Mouse (Mus musculus): ENCODE results near the gene Cemip2. TPM values are rescaled to one million over a fixed set of nuclear protein-coding genes. Genes with fewer than 3 reads are reported as not detected.

The Cemip2 gene
- 10 to 100 TPM; 13.7 to 14.1 TPM for total RNA-seq (2021)

GRCm38 (mm10) chr19:21778147-21778917 is at the start of gene Cemip2:
TSS of gene Cemip2 (plus strand) at chr19:21778342.
- intact Hi-C loops (cut with DNase I): loop anchor here (5.0 kb wide), 1 partner anchor 44 kb away; no protein-coding TSS in a partner anchor
- peak; percentile 93 for DNase-seq (ENCODE audit: low spot score)

- DNase-seq (ENCODE audit: low spot score): no peak
- intact Hi-C loops (cut with DNase I): no loop called here
Observed at GRCm38 (mm10) chr19:21728342-21728741, 49.8 kb upstream of the Cemip2 start.

GRCm38 (mm10) chr19:21731887-21732286 is 46.3 kb upstream of the Cemip2 start:
- no peak for DNase-seq (ENCODE audit: low spot score)
- intact Hi-C loops (cut with DNase I): no loop called here

GRCm38 (mm10) chr19:21733176-21733575 is 45.0 kb upstream of the Cemip2 start:
- intact Hi-C loops (cut with DNase I): no loop called here
- DNase-seq (ENCODE audit: low spot score): no peak

GRCm38 (mm10) chr19:21734112-21734511 is 44.0 kb upstream of the Cemip2 start:
- intact Hi-C loops (cut with DNase I): no loop called here
- no peak for DNase-seq (ENCODE audit: low spot score)

GRCm38 (mm10) chr19:21737446-21737845 is 40.7 kb upstream of the Cemip2 start:
- intact Hi-C loops (cut with DNase I): loop anchor here (2.0 to 5.0 kb wide), 3 partner anchors 85 to 567 kb away; partner anchors contain the start of genes 1110059E24Rik and Abhd17b

GRCm38 (mm10) chr19:21737881-21738590 is 40.1 kb upstream of the Cemip2 start:
- peak; percentile 26 for DNase-seq (ENCODE audit: low spot score)
- intact Hi-C loops (cut with DNase I): loop anchor here (2.0 to 5.0 kb wide), 3 partner anchors 86 to 567 kb away; partner anchors contain the start of genes 1110059E24Rik and Abhd17b

More at GRCm38 (mm10) chr19:21737446-21737845, 40.7 kb upstream of the Cemip2 start:
- DNase-seq (ENCODE audit: low spot score): no peak

GRCm38 (mm10) chr19:21738591-21739280 is 39.4 kb upstream of the Cemip2 start:
- intact Hi-C loops (cut with DNase I): loop anchor here (5.0 kb wide), 2 partner anchors 86 to 204 kb away; partner anchors contain the start of genes 1110059E24Rik and Abhd17b
- DNase-seq (ENCODE audit: low spot score): no peak

- DNase-seq (ENCODE audit: low spot score): peak; percentile 26
- intact Hi-C loops (cut with DNase I): loop anchor here (5.0 kb wide), 1 partner anchor 945 kb away; no protein-coding TSS in a partner anchor
Observed at GRCm38 (mm10) chr19:21742138-21742537, 36.0 kb upstream of the Cemip2 start.

GRCm38 (mm10) chr19:21745586-21745985 is 32.6 kb upstream of the Cemip2 start:
- DNase-seq (ENCODE audit: low spot score): no peak
- intact Hi-C loops (cut with DNase I): loop anchor here (5.0 kb wide), 1 partner anchor 373 kb away; no protein-coding TSS in a partner anchor

- peak; percentile 17 for DNase-seq (ENCODE audit: low spot score)
- intact Hi-C loops (cut with DNase I): loop anchor here (1.0 to 5.0 kb wide), 3 partner anchors 12 to 375 kb away; no protein-coding TSS in a partner anchor
Observed at GRCm38 (mm10) chr19:21747356-21747755, 30.8 kb upstream of the Cemip2 start.

GRCm38 (mm10) chr19:21750154-21750553 is 28.0 kb upstream of the Cemip2 start:
- intact Hi-C loops (cut with DNase I): no loop called here
- no peak for DNase-seq (ENCODE audit: low spot score)

- no peak for DNase-seq (ENCODE audit: low spot score)
- intact Hi-C loops (cut with DNase I): no loop called here
Observed at GRCm38 (mm10) chr19:21761676-21762075, 16.5 kb upstream of the Cemip2 start.

GRCm38 (mm10) chr19:21764013-21764412 is 14.1 kb upstream of the Cemip2 start:
- no peak for DNase-seq (ENCODE audit: low spot score)
- intact Hi-C loops (cut with DNase I): no loop called here

- intact Hi-C loops (cut with DNase I): no loop called here
Observed at GRCm38 (mm10) chr19:21764738-21765137, 13.4 kb upstream of the Cemip2 start.

GRCm38 (mm10) chr19:21767500-21768045 is 10.6 kb upstream of the Cemip2 start:
- intact Hi-C loops (cut with DNase I): no loop called here
- DNase-seq (ENCODE audit: low spot score): no peak

More at GRCm38 (mm10) chr19:21764738-21765137, 13.4 kb upstream of the Cemip2 start:
- no peak for DNase-seq (ENCODE audit: low spot score)

GRCm38 (mm10) chr19:21769796-21770195 is 8.3 kb upstream of the Cemip2 start:
- intact Hi-C loops (cut with DNase I): no loop called here
- DNase-seq (ENCODE audit: low spot score): no peak

GRCm38 (mm10) chr19:21771586-21771985 is 6.6 kb upstream of the Cemip2 start:
- intact Hi-C loops (cut with DNase I): no loop called here
- DNase-seq (ENCODE audit: low spot score): no peak

GRCm38 (mm10) chr19:21773621-21774020 is 4.5 kb upstream of the Cemip2 start:
- intact Hi-C loops (cut with DNase I): no loop called here
- DNase-seq (ENCODE audit: low spot score): no peak

GRCm38 (mm10) chr19:21775629-21776028 is 2.5 kb upstream of the Cemip2 start:
- intact Hi-C loops (cut with DNase I): loop anchor here (5.0 kb wide), 1 partner anchor 47 kb away; no protein-coding TSS in a partner anchor
- no peak for DNase-seq (ENCODE audit: low spot score)

Data from heart, postnatal 25 days (tissue).